Mouse (Mus musculus): ENCODE measurements around the gene P3h3. TPM values are rescaled to one million over a fixed set of nuclear protein-coding genes. Genes with fewer than 3 reads are reported as not detected.

P3h3 gene
- total RNA-seq, 2 experiments from 2014 or later = 19.7 to 24.2 TPM

GRCm38 (mm10) chr6:124791911-124792310 is 65.6 kb downstream of the P3h3 start:
- intact Hi-C loops (cut with DNase I; ENCODE audit: low total_unique reads) = no loop called here
- DNase-seq = no peak

Other genes with a start within 250 kb of the P3h3 start
- gene C1s2, start 221.7 kb downstream of the P3h3 start, total RNA-seq (2021) = under 1 TPM; 0.78 to 0.96 TPM
- gene Lpcat3, start 194.7 kb downstream of the P3h3 start, total RNA-seq (2021) = 10 to 100 TPM; 26.3 to 32.3 TPM
- 10 to 100 TPM; 51.8 to 57.5 TPM for gene Emg1, start 145.6 kb downstream of the P3h3 start, total RNA-seq (2021)
- gene Phb2, start 145.4 kb downstream of the P3h3 start, total RNA-seq (2021) = 100 to 1,000 TPM; 179 to 184 TPM
- gene Ptpn6, start 119.0 kb downstream of the P3h3 start, total RNA-seq (2021) = 1 to 10 TPM; 1.7 to 1.9 TPM
- gene Grcc10, start 116.4 kb downstream of the P3h3 start, total RNA-seq (2021) = 100 to 1,000 TPM; 207 to 228 TPM
- not detected for gene Gm45234, start 101.7 kb downstream of the P3h3 start, total RNA-seq (2021)
- 10 to 100 TPM; 30.8 to 35.8 TPM for gene Atn1, start 101.2 kb downstream of the P3h3 start, total RNA-seq (2021)
- 1 to 10 TPM; 1.9 to 2.3 TPM for gene Eno2, start 88.1 kb downstream of the P3h3 start, total RNA-seq (2021)
- gene Lrrc23, start 78.0 kb downstream of the P3h3 start, total RNA-seq (2021) = not detected
- gene Spsb2, start 49.1 kb downstream of the P3h3 start, total RNA-seq (2021) = 1 to 10 TPM; 3.7 to 4.8 TPM
- gene Tpi1, start 43.5 kb downstream of the P3h3 start, total RNA-seq (2021) = 1,000 to 10,000 TPM; 2,868 to 2,952 TPM
- gene Usp5, start 28.3 kb downstream of the P3h3 start, total RNA-seq (2021) = 10 to 100 TPM; 55.3 to 61.9 TPM
- 1 to 10 TPM; 4.6 to 5.0 TPM for gene Cdca3, start 28.2 kb downstream of the P3h3 start, total RNA-seq (2021)
- gene Gnb3, start 17.5 kb downstream of the P3h3 start, total RNA-seq (2021) = 1 to 10 TPM; 6.6 to 7.0 TPM
- under 1 TPM; 0.33 to 0.45 TPM for gene Gpr162, start 6.2 kb upstream of the P3h3 start, total RNA-seq (2021)
- under 1 TPM; 0.27 to 0.51 TPM for gene Cd4, start 30.5 kb upstream of the P3h3 start, total RNA-seq (2021)
- gene Lag3, start 54.0 kb upstream of the P3h3 start, total RNA-seq (2021) = under 1 TPM; 0.43 to 0.62 TPM
- 100 to 1,000 TPM; 225 to 266 TPM for gene Ptms, start 62.4 kb upstream of the P3h3 start, total RNA-seq (2021)
- gene Mlf2, start 73.6 kb upstream of the P3h3 start, total RNA-seq (2021) = 100 to 1,000 TPM; 250 to 257 TPM
- 100 to 1,000 TPM in 1 of 2 experiments, 10 to 100 TPM in 1; 99.1 to 100 TPM for gene Cops7a, start 107.8 kb upstream of the P3h3 start, total RNA-seq (2021)
- under 1 TPM; 0.16 to 0.72 TPM for gene Pianp, start 138.9 kb upstream of the P3h3 start, total RNA-seq (2021)
- gene Zfp384, start 151.4 kb upstream of the P3h3 start, total RNA-seq (2021) = 10 to 100 TPM; 20.1 to 20.7 TPM
- 10 to 100 TPM; 29.6 TPM for gene Ing4, start 182.0 kb upstream of the P3h3 start, total RNA-seq (2021)
- gene Acrbp, start 191.9 kb upstream of the P3h3 start, total RNA-seq (2021) = 1 to 10 TPM; 1.4 to 2.5 TPM
- under 1 TPM in 1 of 2 experiments, not detected in 1; 0.24 TPM for gene Lpar5, start 210.2 kb upstream of the P3h3 start, total RNA-seq (2021)
- 10 to 100 TPM; 75.1 to 84.3 TPM for gene Chd4, start 238.2 kb upstream of the P3h3 start, total RNA-seq (2021)